Mouse (Mus musculus) liver, embryonic 14.5 days (tissue): ENCODE measurements at regions not wholly inside any gene's neighbourhood (a gene's known extent, or its start where the extent isn't known, plus 50 kb on each side); places are given as distances from the start of the nearest gene placed in this dataset.

Experiments used
- ATAC-seq: fragments of 200-750 bp; cut with Nextera tagmentation; 2 replicates; pipeline ENCODE4 v1.8.0; 2017; ENCODE audit warnings: moderate number of reproducible peaks, mild to moderate bottlenecking, moderate library complexity; ENCODE audit not compliant: insufficient read depth
- DNase-seq, 3 experiments: peaks; one replicate each; pipeline ENCODE4 v3.0.0-alpha.2; 2012 to 2013; ENCODE audit warnings: low read depth in 3 of 3, low spot score in 3 of 3
- H3K27ac ChIP-seq: fragments of 300-500 bp; sonication (generic); 2 replicates; pipeline ENCODE4 v1.5.1; 2014; ENCODE audit warnings: moderate library complexity, mild to moderate bottlenecking, control low read depth, inconsistent platforms
- H3K27me3 ChIP-seq: fragments of 300-500 bp; sonication (generic); 2 replicates; pipeline ENCODE4 v1.6.1; 2014; ENCODE audit warnings: mild to moderate bottlenecking, low read length, moderate library complexity; ENCODE audit not compliant: control insufficient read depth, insufficient read depth
- H3K36me3 ChIP-seq: fragments of 300-500 bp; sonication (generic); replicated peaks from 2 replicates; pipeline ENCODE4 v1.6.1; 2014; ENCODE audit warnings: low read depth; ENCODE audit not compliant: control insufficient read depth, insufficient read depth
- H3K4me1 ChIP-seq, 2 experiments: fragments of 200-500 bp in 1 of 2; fragments of 300-500 bp in 1 of 2; sonication (generic) in 1 of 2; replicated peaks; 2 replicates each; pipeline ENCODE4 v1.6.1; 2012 to 2014; ENCODE audit warnings: antibody characterized with exemption in 1 of 2, inconsistent platforms in 1 of 2, low read length in 1 of 2; ENCODE audit not compliant: control insufficient read depth in 2 of 2, insufficient read depth in 2 of 2
- H3K4me2 ChIP-seq: fragments of 300-500 bp; sonication (generic); 2 replicates; pipeline ENCODE4 v1.6.1; 2014; ENCODE audit warnings: low read depth, mild to moderate bottlenecking, control low read depth, moderate library complexity
- H3K4me3 ChIP-seq, 2 experiments: fragments of 200-500 bp in 1 of 2; fragments of 300-500 bp in 1 of 2; sonication (generic) in 1 of 2; 2 replicates each; pipeline ENCODE4 v1.5.1; 2012 to 2014; ENCODE audit warnings: low read depth in 2 of 2, low read length in 2 of 2, mild to moderate bottlenecking in 2 of 2, control low read depth in 1 of 2, inconsistent platforms in 1 of 2, moderate library complexity in 1 of 2; ENCODE audit not compliant: insufficient read depth in 1 of 2
- H3K9ac ChIP-seq: fragments of 300-500 bp; sonication (generic); replicated peaks from 2 replicates; pipeline ENCODE4 v1.6.1; 2014; ENCODE audit warnings: mild to moderate bottlenecking, control low read depth, moderate library complexity
- H3K9me3 ChIP-seq: fragments of 300-500 bp; sonication (generic); 2 replicates; pipeline ENCODE4 v1.6.1; 2016; ENCODE audit warnings: low read length, mixed read lengths; ENCODE audit not compliant: control insufficient read depth
- CTCF ChIP-seq: IDR thresholded peaks from 2 replicates; pipeline ENCODE4 v1.5.1; 2016; ENCODE audit warnings: antibody characterized with exemption, low read depth, control low read depth
- EP300 ChIP-seq: IDR thresholded peaks from 2 replicates; pipeline ENCODE4 v1.6.1; 2016; ENCODE audit warnings: antibody characterized with exemption, low read depth
- WGBS: fragments of 180-500 bp; shearing (Covaris S2); extraction: QIAGEN DNeasy Blood & Tissue Kit; methylation state at CpG from one replicate; pipeline ENCODE4 v1.1.7; 2014; ENCODE audit not compliant: insufficient replicate concordance; 5-methylcytosine and 5-hydroxymethylcytosine counted together

DNA sequence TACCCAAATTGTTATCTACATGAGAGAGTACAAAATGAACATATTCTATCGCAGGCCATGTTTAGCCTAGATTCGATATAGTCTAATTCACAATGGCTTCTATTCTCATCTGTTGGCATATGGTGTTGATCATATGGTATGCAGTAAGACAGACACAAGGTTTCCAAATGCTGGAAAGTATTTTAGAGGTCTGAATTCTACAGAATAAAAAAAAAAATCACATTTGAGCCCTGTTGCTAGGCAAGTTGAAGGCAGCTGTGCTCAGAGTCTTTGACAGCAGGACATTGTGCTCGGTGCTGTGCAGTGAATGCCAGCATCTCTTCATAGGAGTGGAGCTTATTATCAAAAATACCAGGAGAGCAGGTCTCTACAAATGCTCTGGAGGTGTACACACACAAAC is 206.6 kb upstream of the Smlr1 start:
- Histone ChIP-seq H3K9ac (no peak overlapping the region), H3K4me1 (no peaks in the 10 kb centered on the region), H3K4me3 (no peak overlapping the region), H3K27ac (no peak overlapping the region), H3K9me3 (no peaks in the 10 kb centered on the region), H3K4me2 (no peak overlapping the region), H3K36me3 (no peaks in the 10 kb centered on the region), H3K27me3 (no peaks in the 10 kb centered on the region)
- no peak for ATAC-seq
- WGBS, result 69% methylated on average over 3 of the region's 3 CpGs
- TF ChIP-seq EP300 (no peak), CTCF (no peak)
- no peak for DNase-seq

DNA sequence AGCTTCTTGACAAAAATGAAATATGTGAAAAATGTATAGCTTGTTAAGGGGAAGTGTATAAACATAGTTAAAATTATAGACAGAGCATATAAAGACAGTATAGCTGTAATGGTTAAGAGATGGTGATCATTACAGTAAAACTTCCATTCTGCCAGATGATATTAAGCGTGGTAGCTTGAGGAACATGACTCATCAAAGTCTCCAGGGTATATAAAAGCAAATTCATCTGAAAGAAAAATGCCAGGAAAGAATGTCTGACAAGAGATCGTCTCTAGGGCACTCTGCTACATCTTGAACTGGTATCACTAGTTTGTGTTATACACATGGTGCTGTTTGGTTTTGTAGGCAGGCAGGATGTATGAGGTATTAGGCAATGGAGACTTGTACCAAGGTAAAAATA is 204.9 kb upstream of the Smlr1 start:
- H3K27ac ChIP-seq, result no peak overlapping the region
- no peak overlapping the region for H3K9ac ChIP-seq
- no peak for TF ChIP-seq EP300
- TF ChIP-seq CTCF, result no peak
- ATAC-seq (no peak), DNase-seq (no peak)
- WGBS, result 45% methylated on average over 2 of the region's 2 CpGs
- no peak overlapping the region for H3K4me2 ChIP-seq
- H3K4me1 ChIP-seq, result no peaks in the 10 kb centered on the region
- H3K27me3 ChIP-seq, result no peaks in the 10 kb centered on the region
- no peak overlapping the region for H3K4me3 ChIP-seq
- H3K9me3 ChIP-seq, result no peaks in the 10 kb centered on the region
- no peaks in the 10 kb centered on the region for H3K36me3 ChIP-seq

- Histone ChIP-seq H3K4me1 (no peaks in the 10 kb centered on the region), H3K9ac (no peak overlapping the region), H3K9me3 (no peaks in the 10 kb centered on the region), H3K27me3 (no peaks in the 10 kb centered on the region), H3K4me2 (no peak overlapping the region), H3K4me3 (no peak overlapping the region), H3K27ac (no peak overlapping the region), H3K36me3 (no peaks in the 10 kb centered on the region)
- ATAC-seq, result no peak
- WGBS, result 32% methylated on average over 3 of the region's 3 CpGs
- no peak for TF ChIP-seq CTCF
- TF ChIP-seq EP300, result no peak
- no peak for DNase-seq
These were observed 194.4 kb upstream of the Smlr1 start for GRCm38 (mm10) chr10:25730470-25730869.

DNA sequence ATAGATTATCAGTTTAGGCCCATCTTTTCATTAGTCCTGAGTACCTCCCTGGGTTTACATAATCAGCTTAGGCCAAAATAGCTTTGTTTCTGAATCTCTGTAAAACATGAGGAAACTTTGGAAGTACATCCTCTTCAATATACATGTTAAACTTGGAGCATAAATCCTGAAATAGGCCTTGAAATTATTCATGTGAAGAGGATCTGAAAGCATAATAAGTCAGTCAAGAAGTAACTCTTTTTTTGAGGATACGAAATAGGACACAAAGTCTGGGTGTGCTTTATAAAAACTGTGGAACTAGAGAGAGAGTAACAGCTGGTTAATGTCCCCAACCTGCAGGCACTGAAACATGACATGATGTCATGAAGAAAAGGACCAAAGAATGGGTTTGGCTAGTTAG is 187.9 kb upstream of the Smlr1 start:
- Histone ChIP-seq H3K36me3 (no peaks in the 10 kb centered on the region), H3K27ac (no peak overlapping the region), H3K9ac (no peak overlapping the region), H3K27me3 (no peaks in the 10 kb centered on the region), H3K4me3 (no peak overlapping the region), H3K9me3 (no peaks in the 10 kb centered on the region), H3K4me2 (no peak overlapping the region), H3K4me1 (no peaks in the 10 kb centered on the region)
- DNase-seq, result no peak
- no peak for TF ChIP-seq EP300
- no peak for TF ChIP-seq CTCF
- ATAC-seq, result no peak
- 53% methylated on average over 1 of the region's 1 CpGs for WGBS

DNA sequence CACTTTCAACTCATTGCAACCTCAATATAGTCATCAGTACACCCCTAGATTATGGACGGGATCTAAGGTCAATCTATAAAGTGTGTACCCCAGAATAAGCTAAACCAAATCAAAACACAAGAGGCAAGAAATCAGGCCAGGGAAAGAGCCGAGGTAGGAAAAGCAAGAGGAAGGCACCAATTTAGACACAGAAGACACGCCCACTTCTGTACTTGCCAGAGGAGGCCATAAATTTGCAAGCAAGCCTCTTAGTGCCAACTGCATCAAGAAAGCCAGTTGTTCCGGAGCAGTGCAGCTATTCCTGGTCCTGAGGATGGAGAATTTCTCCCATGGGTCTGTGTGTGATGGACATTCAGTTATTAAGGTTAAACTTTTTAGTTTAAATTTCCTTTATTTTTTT is 179.7 kb upstream of the Smlr1 start:
- Histone ChIP-seq H3K4me2 (no peak overlapping the region), H3K9me3 (no peaks in the 10 kb centered on the region), H3K4me1 (no peaks in the 10 kb centered on the region), H3K4me3 (no peak overlapping the region), H3K27me3 (no peaks in the 10 kb centered on the region), H3K36me3 (no peaks in the 10 kb centered on the region), H3K9ac (no peak overlapping the region), H3K27ac (no peak overlapping the region)
- TF ChIP-seq EP300 (no peak), CTCF (no peak)
- ATAC-seq, result no peak
- DNase-seq, result no peak
- WGBS, result 38% methylated on average over 4 of the region's 4 CpGs

DNA sequence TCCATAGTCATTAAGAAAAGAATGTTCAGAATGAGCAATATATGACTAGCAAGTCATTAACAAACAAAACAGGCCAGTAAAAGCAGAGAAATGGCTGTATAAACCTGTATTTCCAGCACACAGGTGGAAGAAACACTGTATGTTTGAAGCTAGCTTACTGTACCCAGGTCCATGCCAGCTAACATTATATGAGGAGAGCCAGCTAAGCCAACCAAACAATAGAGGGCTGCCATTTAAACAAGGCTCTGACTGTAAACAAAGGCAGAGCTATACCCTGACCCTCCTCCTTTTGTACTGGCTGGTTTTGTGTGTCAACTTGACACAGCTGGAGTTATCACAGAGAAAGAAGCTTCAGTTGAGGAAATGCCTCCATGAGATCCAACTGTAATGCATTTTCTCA is 178.6 kb upstream of the Smlr1 start:
- Histone ChIP-seq H3K27ac (no peak overlapping the region), H3K36me3 (no peaks in the 10 kb centered on the region), H3K4me1 (no peaks in the 10 kb centered on the region), H3K9ac (no peak overlapping the region), H3K4me3 (no peak overlapping the region), H3K27me3 (no peaks in the 10 kb centered on the region), H3K4me2 (no peak overlapping the region), H3K9me3 (no peaks in the 10 kb centered on the region)
- ATAC-seq (no peak), DNase-seq (no peak)
- TF ChIP-seq EP300 (no peak), CTCF (no peak)
